Mouse (Mus musculus) kidney, postnatal 10 days (tissue): ENCODE data around the gene Tdp1.

Experiments
- DNase-seq: peaks from one replicate; pipeline ENCODE4 v3.0.0; 2021; ENCODE audit warnings: mixed read lengths

Tdp1 gene

GRCm38 (mm10) chr12:99884269-99885261 lies at the start of gene Tdp1, which contains the start of gene Efcab11:
TSS of gene Tdp1 (plus strand) at chr12:99884517.
TSS of gene Efcab11 (minus strand) at chr12:99884439.
- DNase-seq = peak; percentile 95

GRCm38 (mm10) chr12:99836404-99837131 lies 47.7 kb upstream of the Tdp1 start:
- peak; percentile 61 for DNase-seq

DNA sequence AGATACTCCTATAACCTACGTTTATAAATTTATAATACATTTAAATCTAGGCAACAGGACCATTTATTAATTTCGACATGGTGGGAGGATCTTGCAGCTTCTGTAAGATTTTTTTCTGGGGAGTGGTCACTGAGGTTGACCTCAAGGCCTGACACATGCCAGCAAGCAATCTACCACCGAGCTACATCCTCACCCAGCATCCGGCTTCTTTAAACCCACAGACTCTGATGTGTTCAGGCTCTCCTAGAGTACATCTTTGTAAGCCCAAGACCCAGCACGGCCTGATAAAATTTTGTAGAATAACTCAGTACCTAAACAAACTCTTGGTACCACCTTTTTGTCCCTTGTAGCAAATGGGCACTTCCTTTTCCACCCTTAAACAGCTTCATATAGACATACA lies 46.8 kb upstream of the Tdp1 start:
- DNase-seq = no peak

- no peak for DNase-seq
Measured at GRCm38 (mm10) chr12:99838109-99838508, 46.2 kb upstream of the Tdp1 start.

DNA sequence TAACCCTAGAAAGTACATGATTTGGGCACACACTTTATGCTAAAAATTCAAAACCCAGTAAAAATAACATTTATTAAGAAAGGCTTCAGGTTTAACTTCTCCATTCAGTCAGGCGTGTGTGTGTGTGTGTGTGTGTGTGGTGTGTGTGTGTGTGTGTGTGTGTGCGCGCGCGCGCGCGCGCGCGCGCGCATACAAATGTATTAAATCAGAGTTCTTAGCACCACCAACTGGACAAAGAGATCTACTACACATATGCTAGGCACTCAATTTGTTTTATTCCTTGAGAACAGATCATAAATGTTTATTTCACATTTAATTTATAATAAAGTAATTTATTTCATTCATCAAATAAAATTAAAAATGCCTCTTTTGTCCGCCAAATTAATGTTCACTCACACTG lies 45.6 kb upstream of the Tdp1 start:
- peak; percentile 20 for DNase-seq

GRCm38 (mm10) chr12:99844951-99845350 lies 39.4 kb upstream of the Tdp1 start:
- no peak for DNase-seq

- no peak for DNase-seq
Measured at GRCm38 (mm10) chr12:99849996-99850395, 34.3 kb upstream of the Tdp1 start.

GRCm38 (mm10) chr12:99853323-99854258 lies 30.7 kb upstream of the Tdp1 start:
- no peak for DNase-seq

DNA sequence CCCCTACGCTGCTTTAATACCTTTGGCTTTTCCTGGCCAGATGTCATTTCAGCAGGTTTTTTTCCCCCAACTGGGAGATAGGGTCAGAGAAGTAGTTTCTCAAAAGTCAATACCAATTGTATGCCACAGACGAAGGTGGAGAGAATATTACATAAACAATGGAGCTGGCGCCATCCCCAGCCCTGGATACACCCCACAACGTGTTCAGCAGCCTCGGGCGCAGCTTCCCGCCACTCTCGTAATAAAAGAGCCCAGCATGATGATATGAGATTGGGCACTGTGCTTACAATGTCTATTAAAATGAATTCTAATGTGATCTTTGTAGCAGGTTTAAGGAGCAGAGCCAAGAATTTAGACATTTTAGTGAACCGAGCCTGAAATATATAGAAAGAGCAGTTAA lies 28.3 kb upstream of the Tdp1 start:
- DNase-seq = no peak

DNA sequence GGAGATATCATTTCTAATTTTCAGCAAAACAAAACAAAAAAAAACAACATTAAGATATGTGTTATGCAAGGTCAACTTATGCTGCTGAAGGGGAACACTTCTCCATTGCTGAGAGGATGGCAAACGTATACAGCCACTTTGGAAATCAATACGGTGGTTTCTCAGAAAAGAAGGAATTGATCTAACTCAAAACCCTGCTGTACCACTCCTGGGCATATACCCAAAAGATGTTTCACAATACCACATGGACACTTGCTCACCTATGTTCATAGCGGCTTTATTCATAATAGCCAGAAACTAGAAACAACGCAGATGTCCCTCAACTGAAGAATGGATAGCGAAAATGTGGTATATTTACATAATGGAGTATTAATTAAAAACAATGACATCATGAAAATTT lies 25.7 kb upstream of the Tdp1 start:
- no peak for DNase-seq

DNA sequence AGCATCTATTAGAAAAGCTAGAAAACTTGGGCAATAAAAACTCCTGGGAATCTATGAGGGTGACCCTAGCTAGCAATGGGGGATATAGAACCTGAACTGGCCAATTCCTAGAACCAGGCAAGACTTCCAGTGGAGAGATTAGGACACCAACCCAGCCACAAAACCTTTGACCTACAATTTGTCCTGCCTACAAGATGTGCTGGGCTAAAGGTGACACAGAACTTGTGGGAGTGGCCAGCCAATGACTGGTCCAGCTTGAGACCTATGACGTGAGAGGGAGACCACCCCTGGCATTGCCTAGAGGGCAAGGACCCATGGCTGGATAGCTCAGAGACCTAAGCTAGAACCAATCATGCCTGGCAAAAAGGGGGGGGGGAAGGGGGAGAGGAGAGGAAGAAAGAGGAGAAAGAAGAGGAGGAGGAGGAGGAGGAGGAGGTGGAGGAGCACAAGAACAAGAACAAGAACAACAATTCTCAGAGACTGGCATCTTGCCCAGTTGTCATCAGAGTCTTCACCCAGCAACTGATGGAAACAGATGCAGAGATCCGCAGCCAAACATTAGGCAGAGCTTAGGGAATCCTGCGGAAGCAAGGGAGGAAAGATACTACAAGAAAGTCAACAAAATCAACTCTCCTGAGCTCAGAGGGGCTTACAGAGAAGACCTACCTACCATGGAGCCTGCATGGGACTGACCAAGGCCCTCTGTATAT lies 24.8 kb upstream of the Tdp1 start:
- no peak for DNase-seq

- no peak for DNase-seq
Measured at GRCm38 (mm10) chr12:99860981-99861380, 23.3 kb upstream of the Tdp1 start.

- no peak for DNase-seq
Measured at GRCm38 (mm10) chr12:99864613-99865012, 19.7 kb upstream of the Tdp1 start.

DNA sequence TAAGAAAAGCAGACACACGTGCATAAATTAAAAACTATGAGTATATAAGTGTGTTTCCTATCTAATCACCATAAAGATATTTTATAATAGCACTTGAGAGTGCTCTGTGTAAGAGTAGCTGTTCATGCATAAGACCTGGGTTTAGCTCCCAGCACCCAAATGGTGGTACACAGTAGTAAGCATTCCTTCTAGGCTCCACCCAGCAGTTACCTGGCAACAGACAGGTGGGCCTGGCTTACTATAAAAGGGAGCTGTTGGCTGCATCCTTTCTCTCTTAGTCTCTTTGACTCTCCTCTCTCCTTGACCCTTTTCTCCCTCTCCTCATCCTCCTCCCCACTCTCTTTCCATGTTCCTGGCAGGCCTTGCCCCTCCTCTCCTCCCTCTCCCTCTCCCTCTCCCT lies 15.5 kb upstream of the Tdp1 start:
- no peak for DNase-seq

- no peak for DNase-seq
Measured at GRCm38 (mm10) chr12:99873443-99873842, 10.9 kb upstream of the Tdp1 start.

DNA sequence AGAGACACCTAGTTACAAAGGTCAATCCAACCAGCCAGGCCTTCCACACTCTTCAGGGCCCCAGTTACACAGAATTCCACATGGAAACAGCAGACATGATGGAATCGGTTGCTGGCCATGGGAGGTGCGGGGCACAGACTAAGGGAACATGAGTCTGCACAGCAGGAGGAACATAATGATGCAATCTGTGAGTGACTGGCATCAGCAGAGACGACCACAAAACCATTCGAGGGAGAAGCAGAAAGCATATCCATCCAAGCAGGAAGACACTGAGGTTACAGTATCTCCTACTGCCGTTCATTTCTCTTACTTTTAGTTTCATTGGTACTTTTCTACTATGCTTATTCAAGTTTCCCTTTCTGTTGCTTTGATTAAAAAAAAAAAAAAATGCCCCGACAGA lies 9.7 kb upstream of the Tdp1 start:
- DNase-seq = no peak

GRCm38 (mm10) chr12:99883000-99883712 lies 1.2 kb upstream of the Tdp1 start:
- DNase-seq = peak; percentile 94

GRCm38 (mm10) chr12:99883713-99884105 lies 608 bp upstream of the Tdp1 start:
- peak; percentile 18 for DNase-seq

DNA sequence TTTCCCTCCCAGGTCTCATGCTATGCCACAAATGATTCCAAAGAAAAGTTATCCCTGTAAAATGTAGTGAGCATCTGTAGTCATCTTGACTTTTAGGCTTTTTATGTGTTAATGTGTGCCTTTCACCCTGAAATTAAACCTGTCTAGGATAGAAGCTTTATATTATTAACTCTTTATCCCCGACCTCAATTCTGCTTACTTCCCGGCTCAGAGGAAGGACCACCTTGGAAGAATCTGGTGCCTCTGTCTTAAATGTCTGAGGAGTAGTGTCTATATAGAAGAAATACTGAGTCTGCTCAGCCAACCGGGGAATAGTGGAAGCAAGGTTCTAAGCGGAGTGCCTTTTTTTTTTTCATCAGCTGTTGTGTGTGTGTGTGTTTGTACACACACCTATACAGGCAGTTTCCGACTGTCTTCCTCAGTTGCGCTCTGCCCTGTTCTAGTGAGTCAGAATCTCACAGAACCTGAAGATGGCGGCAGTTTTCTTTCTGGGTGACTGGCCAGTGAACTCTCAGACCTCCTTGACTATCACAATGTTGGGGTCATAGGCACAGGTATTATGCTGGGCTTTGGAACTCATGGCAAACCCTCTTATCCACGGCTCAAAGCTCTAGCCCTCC lies 1.1 kb downstream of the Tdp1 start:
- DNase-seq = no peak

DNA sequence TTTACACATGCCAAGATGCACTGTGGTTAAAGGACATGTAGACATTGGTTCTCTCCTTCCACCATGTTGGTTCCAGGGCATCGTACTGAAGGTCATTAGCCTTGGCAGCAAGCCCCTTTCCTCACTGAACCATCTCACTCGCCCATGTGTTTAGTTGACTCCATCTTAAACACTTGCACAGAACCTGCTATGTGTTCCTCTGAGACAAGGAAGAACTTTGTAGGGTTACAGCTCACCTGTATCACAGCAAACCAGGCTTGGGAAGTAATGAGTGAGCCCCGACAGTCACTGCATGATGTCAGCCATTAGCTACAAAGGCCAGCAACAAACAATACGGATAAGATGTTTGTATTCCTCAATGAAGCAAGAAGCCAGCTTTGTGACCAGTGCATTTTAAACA lies 13.5 kb downstream of the Tdp1 start:
- DNase-seq = no peak
